Mouse (Mus musculus): ENCODE data around the gene Gstm1.

DNA sequence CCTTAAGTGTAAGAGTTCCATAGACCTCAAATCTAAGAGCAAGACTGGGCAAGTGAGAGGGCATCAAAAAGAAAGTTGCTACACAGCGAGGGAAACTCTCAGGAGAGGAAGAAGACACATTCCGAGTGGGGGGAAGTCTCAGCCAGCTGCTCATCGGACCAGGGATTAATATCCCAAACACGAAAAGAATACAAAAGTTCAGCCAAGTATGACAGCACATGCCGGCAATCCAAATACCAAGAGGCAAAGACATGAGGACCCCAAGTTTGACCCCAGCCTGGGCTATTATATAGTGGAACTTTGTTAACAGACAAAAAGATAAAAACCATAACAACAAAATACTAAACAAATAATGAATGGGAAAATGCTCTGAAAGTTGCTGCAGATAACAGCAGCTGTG, 15.4 kb upstream of the Gstm1 start:
- no peak for TF ChIP-seq CTCF (IDR thresholded peaks at IDR 0.05; ENCODE audit: borderline replicate concordance, control insufficient read depth, extremely low read depth, insufficient read depth, low read length, poor library complexity)
- no peak for TF ChIP-seq POLR2A (IDR thresholded peaks at IDR 0.05; ENCODE audit: control insufficient read depth, extremely low read depth, insufficient read depth, low read length, poor library complexity)

Data from thymus, adult 2 months (tissue).